Comparison of ENCODE assay signal across 8 mouse cellular contexts in genomic region chr7:45742338-45742737, GRCm38 (mm10). TPM values are rescaled to one million over a fixed set of nuclear protein-coding genes. Genes with fewer than 3 reads are reported as not detected.
DNase-seq lines count a peak whose midpoint lies in the region; ATAC-seq and TF ChIP-seq lines count a peak whose summit lies in the region.

No protein-coding gene starts in this region.

- no peak for TF ChIP-seq CTCF in heart, adult 2 months (IDR thresholded peaks at IDR 0.05)
- TF ChIP-seq CTCF in ES-Bruce4 (IDR thresholded peaks at IDR 0.05; ENCODE audit: low read depth, low read length), result peak; percentile 33

- no peaks in the 10 kb centered on the region for H3K36me3 ChIP-seq in heart, embryonic 14.5 days (ENCODE audit: control insufficient read depth, insufficient read depth, low read length)
- H3K36me3 ChIP-seq in heart, adult 2 months (ENCODE audit: control insufficient read depth, insufficient read depth, low read length), result no peaks in the 10 kb centered on the region
- no peaks in the 10 kb centered on the region for H3K36me3 ChIP-seq in ES-Bruce4 (ENCODE audit: control insufficient read depth, insufficient read depth, low read length, poor library complexity, severe bottlenecking)
- H3K36me3 ChIP-seq in embryonic facial prominence, embryonic 12.5 days, result no peaks in the 10 kb centered on the region

- no peak for TF ChIP-seq EP300 in heart, adult 2 months (IDR thresholded peaks at IDR 0.05; ENCODE audit: insufficient read depth, low read depth, low read length)
- TF ChIP-seq EP300 in ES-Bruce4 (IDR thresholded peaks at IDR 0.05; ENCODE audit: insufficient read depth, low read depth, low read length), result no peak

- H3K4me2 ChIP-seq in heart, embryonic 14.5 days (ENCODE audit: low read length), result peak overlapping the region; percentile 55
- H3K4me2 ChIP-seq in embryonic facial prominence, embryonic 12.5 days (replicated peaks), result peak overlapping the region; percentile 42

- no peaks in the 10 kb centered on the region for H3K79me2 ChIP-seq in heart, adult 2 months (replicated peaks; ENCODE audit: control insufficient read depth, insufficient read depth, low read length)

- WGBS in heart, embryonic 14.5 days, result 32% methylated on average over 19 of the region's 19 CpGs
- WGBS in heart, adult 2 months, result 30% methylated on average over 19 of the region's 19 CpGs
- WGBS in embryonic facial prominence, embryonic 12.5 days, result 33% methylated on average over 19 of the region's 19 CpGs

- intact Hi-C loops in heart, adult 2 months (cut with DNase I), result no loop called here

- peak overlapping the region; percentile 24 to 29; a peak in 3 of 4 replicates for H3K4me3 ChIP-seq in heart, embryonic 14.5 days (ENCODE audit: control insufficient read depth in 1 of 2, insufficient read depth in 1 of 2, low read depth in 1 of 2, low read length in 2 of 2)
- no peak overlapping the region for H3K4me3 ChIP-seq in heart, adult 2 months
- H3K4me3 ChIP-seq in ES-Bruce4 (ENCODE audit: low read depth, low read length), result peak overlapping the region; percentile 63
- peak overlapping the region; percentile 24 for H3K4me3 ChIP-seq in embryonic facial prominence, embryonic 12.5 days

- TF ChIP-seq POLR2A in heart, adult 2 months (IDR thresholded peaks at IDR 0.05; ENCODE audit: insufficient read depth, low read depth, low read length), result no peak
- TF ChIP-seq POLR2A in ES-Bruce4 (IDR thresholded peaks at IDR 0.05; ENCODE audit: insufficient read depth, low read length), result no peak

- H3K4me1 ChIP-seq in heart, embryonic 14.5 days (ENCODE audit: control insufficient read depth in 2 of 2, insufficient read depth in 2 of 2, low read length in 2 of 2), result peaks cover 0 to 3% of the 10 kb centered on the region in 2 experiments; a peak in 1 of 4 replicates
- no peaks in the 10 kb centered on the region for H3K4me1 ChIP-seq in heart, adult 2 months (ENCODE audit: control insufficient read depth, insufficient read depth, low read length)
- H3K4me1 ChIP-seq in ES-Bruce4 (ENCODE audit: control insufficient read depth, insufficient read depth, low read length), result peaks cover 4% of the 10 kb centered on the region
- no peaks in the 10 kb centered on the region for H3K4me1 ChIP-seq in embryonic facial prominence, embryonic 12.5 days

- no peak overlapping the region for H3K9ac ChIP-seq in heart, embryonic 14.5 days (ENCODE audit: low read length)
- H3K9ac ChIP-seq in heart, adult 2 months (ENCODE audit: low read depth, low read length), result no peak overlapping the region
- H3K9ac ChIP-seq in ES-Bruce4 (ENCODE audit: low read depth, poor library complexity, severe bottlenecking), result peak overlapping the region; percentile 10; the same call in 1 of the 2 replicates
- H3K9ac ChIP-seq in embryonic facial prominence, embryonic 12.5 days, result peak overlapping the region; percentile 29; the same call in 1 of the 2 replicates

- ATAC-seq in heart, embryonic 14.5 days (ENCODE audit: insufficient number of reproducible peaks, insufficient read depth, low FRiP score, low read depth), result no peak
- ATAC-seq in embryonic facial prominence, embryonic 12.5 days (ENCODE audit: insufficient number of reproducible peaks, insufficient read depth, low FRiP score, low TSS enrichment), result no peak

- H3K27me3 ChIP-seq in heart, embryonic 14.5 days (ENCODE audit: control insufficient read depth, insufficient read depth, low read length), result no peaks in the 10 kb centered on the region
- no peaks in the 10 kb centered on the region for H3K27me3 ChIP-seq in heart, adult 2 months (ENCODE audit: control insufficient read depth, insufficient read depth, low read length)
- H3K27me3 ChIP-seq in ES-Bruce4 (ENCODE audit: control insufficient read depth, insufficient read depth, low read length, poor library complexity, severe bottlenecking), result no peaks in the 10 kb centered on the region
- H3K27me3 ChIP-seq in embryonic facial prominence, embryonic 12.5 days, result no peaks in the 10 kb centered on the region

- DNase-seq in heart, adult 2 months, result no peak
- DNase-seq in layer of hippocampus, adult 18-20 months (ENCODE audit: low spot score in 2 of 2), result peak; percentile 85 to 95
- DNase-seq in lung, postnatal 4 days, result peak; percentile 43 to 50
- DNase-seq in thymus, postnatal 14 days, result peak; percentile 43
- DNase-seq in urinary bladder, postnatal 10 days (ENCODE audit: low spot score), result no peak

- H3K27ac ChIP-seq in heart, embryonic 14.5 days (replicated peaks in 1 of 2; ENCODE audit: control insufficient read depth in 1 of 2, insufficient read depth in 1 of 2, low read depth in 2 of 2, low read length in 2 of 2), result no peak overlapping the region
- H3K27ac ChIP-seq in heart, adult 2 months, result no peak overlapping the region
- H3K27ac ChIP-seq in ES-Bruce4 (ENCODE audit: insufficient read depth, low read length), result no peak overlapping the region
- H3K27ac ChIP-seq in embryonic facial prominence, embryonic 12.5 days, result no peak overlapping the region

- H3K9me3 ChIP-seq in heart, embryonic 14.5 days (ENCODE audit: control insufficient read depth, low read length), result no peaks in the 10 kb centered on the region
- H3K9me3 ChIP-seq in ES-Bruce4 (replicated peaks; ENCODE audit: control insufficient read depth, insufficient read depth, low read length, poor library complexity, severe bottlenecking), result no peaks in the 10 kb centered on the region
- peaks cover 3% of the 10 kb centered on the region; the same call in 1 of the 2 replicates for H3K9me3 ChIP-seq in embryonic facial prominence, embryonic 12.5 days

RNA-seq across cellular contexts. Expression of gene Spaca4, which starts 16.7 kb away (rescaled TPM):
- polyA plus RNA-seq in heart, embryonic 14.5 days (2014; fragmentation: Nextera tagmentation; extraction: Ambion mirVana), result not detected in 2 replicates
- not detected for total RNA-seq in heart, adult 2 months (2021)
- not detected in 2 replicates for polyA plus RNA-seq in heart, adult 2 months (2012; rRNA removed)
- polyA plus RNA-seq in ES-Bruce4 (2011; ENCODE audit: insufficient read depth, insufficient read length, low read depth, missing spikeins), result not detected in 2 replicates
- polyA plus RNA-seq in embryonic facial prominence, embryonic 12.5 days (2016; fragmentation: Nextera tagmentation; extraction: Ambion mirVana), result not detected in 2 replicates
- not detected for total RNA-seq in layer of hippocampus, adult 18-20 months (2021)

RNA-seq across cellular contexts. Expression of gene Fam83e, which starts 21.3 kb away (rescaled TPM):
- polyA plus RNA-seq in heart, embryonic 14.5 days (2014; fragmentation: Nextera tagmentation; extraction: Ambion mirVana), result 0.16 and 0.31 TPM in 2 replicates
- total RNA-seq in heart, adult 2 months (2021), result under 1 TPM; 0.13 to 0.34 TPM
- polyA plus RNA-seq in heart, adult 2 months (2012; rRNA removed), result 0.64 and 1.1 TPM in 2 replicates
- 0.85 and 1.4 TPM in 2 replicates for polyA plus RNA-seq in ES-Bruce4 (2011; ENCODE audit: insufficient read depth, insufficient read length, low read depth, missing spikeins)
- 1.3 TPM in 2 replicates for polyA plus RNA-seq in embryonic facial prominence, embryonic 12.5 days (2016; fragmentation: Nextera tagmentation; extraction: Ambion mirVana)
- total RNA-seq in layer of hippocampus, adult 18-20 months (2021), result under 1 TPM; 0.25 to 0.27 TPM

RNA-seq across cellular contexts. Expression of gene Sphk2, which starts 24.5 kb away (rescaled TPM):
- polyA plus RNA-seq in heart, embryonic 14.5 days (2014; fragmentation: Nextera tagmentation; extraction: Ambion mirVana), result 11.9 and 12.5 TPM in 2 replicates
- 10 to 100 TPM; 15.9 to 18.2 TPM for total RNA-seq in heart, adult 2 months (2021)
- 24.1 and 24.9 TPM in 2 replicates for polyA plus RNA-seq in heart, adult 2 months (2012; rRNA removed)
- polyA plus RNA-seq in ES-Bruce4 (2011; ENCODE audit: insufficient read depth, insufficient read length, low read depth, missing spikeins), result 10.4 and 11.1 TPM in 2 replicates
- polyA plus RNA-seq in embryonic facial prominence, embryonic 12.5 days (2016; fragmentation: Nextera tagmentation; extraction: Ambion mirVana), result 34.7 and 35.3 TPM in 2 replicates
- 10 to 100 TPM; 35.8 to 37.2 TPM for total RNA-seq in layer of hippocampus, adult 18-20 months (2021)

RNA-seq across cellular contexts. Expression of gene Rpl18, which starts 27.1 kb away (rescaled TPM):
- polyA plus RNA-seq in heart, embryonic 14.5 days (2014; fragmentation: Nextera tagmentation; extraction: Ambion mirVana), result 666 and 743 TPM in 2 replicates
- 100 to 1,000 TPM; 496 to 617 TPM for total RNA-seq in heart, adult 2 months (2021)
- polyA plus RNA-seq in heart, adult 2 months (2012; rRNA removed), result 580 and 697 TPM in 2 replicates
- 1,593 and 1,677 TPM in 2 replicates for polyA plus RNA-seq in ES-Bruce4 (2011; ENCODE audit: insufficient read depth, insufficient read length, low read depth, missing spikeins)
- 926 and 973 TPM in 2 replicates for polyA plus RNA-seq in embryonic facial prominence, embryonic 12.5 days (2016; fragmentation: Nextera tagmentation; extraction: Ambion mirVana)
- 100 to 1,000 TPM; 359 to 364 TPM for total RNA-seq in layer of hippocampus, adult 18-20 months (2021)

RNA-seq across cellular contexts. Expression of gene Dbp, which starts 37.5 kb away (rescaled TPM):
- 4.5 and 7.3 TPM in 2 replicates for polyA plus RNA-seq in heart, embryonic 14.5 days (2014; fragmentation: Nextera tagmentation; extraction: Ambion mirVana)
- 100 to 1,000 TPM in 1 of 2 experiments, 1 to 10 TPM in 1; 6.4 to 134 TPM for total RNA-seq in heart, adult 2 months (2021)
- polyA plus RNA-seq in heart, adult 2 months (2012; rRNA removed), result 49.3 and 93.6 TPM in 2 replicates
- polyA plus RNA-seq in ES-Bruce4 (2011; ENCODE audit: insufficient read depth, insufficient read length, low read depth, missing spikeins), result 6.7 and 6.9 TPM in 2 replicates
- polyA plus RNA-seq in embryonic facial prominence, embryonic 12.5 days (2016; fragmentation: Nextera tagmentation; extraction: Ambion mirVana), result 6.9 and 11.5 TPM in 2 replicates
- 10 to 100 TPM; 47.6 to 50.2 TPM for total RNA-seq in layer of hippocampus, adult 18-20 months (2021)

Comparison
In these comparisons a context has a peak if more than half of its experiments do, and no peak if none do; other contexts are left out.
1. H3K9ac ChIP-seq: peak in ES-Bruce4 (single experiment) and embryonic facial prominence, embryonic 12.5 days (single experiment); none in heart, embryonic 14.5 days (single experiment) and heart, adult 2 months (single experiment).
2. DNase-seq: peak in layer of hippocampus, adult 18-20 months (2 of 2), lung, postnatal 4 days (2 of 2) and thymus, postnatal 14 days (single experiment); none in heart, adult 2 months (0 of 2) and urinary bladder, postnatal 10 days (single experiment).